Mouse (Mus musculus): ENCODE data around the gene Gba.

Gba gene

GRCm38 (mm10) chr3:89182531-89183057 lies 20.1 kb upstream of the Gba start:
- no peak for DNase-seq (ENCODE audit: low spot score in 2 of 2)

- peak; percentile 83 to 88 for DNase-seq (ENCODE audit: low spot score in 2 of 2)
Measured at GRCm38 (mm10) chr3:89183058-89183958, 19.4 kb upstream of the Gba start, which contains the start of gene Fam189b. TSS of gene Fam189b (plus strand) at chr3:89183143.

- no peak for DNase-seq (ENCODE audit: low spot score in 2 of 2)
Measured at GRCm38 (mm10) chr3:89183959-89184315, 18.8 kb upstream of the Gba start.

- DNase-seq (ENCODE audit: low spot score in 2 of 2), result no peak
Measured at GRCm38 (mm10) chr3:89187197-89187596, 15.5 kb upstream of the Gba start.

GRCm38 (mm10) chr3:89187690-89188477 lies 14.8 kb upstream of the Gba start:
- no peak for DNase-seq (ENCODE audit: low spot score in 2 of 2)

- no peak for DNase-seq (ENCODE audit: low spot score in 2 of 2)
Measured at GRCm38 (mm10) chr3:89188478-89188875, 14.3 kb upstream of the Gba start.

- DNase-seq (ENCODE audit: low spot score in 2 of 2), result no peak
Measured at GRCm38 (mm10) chr3:89190436-89190835, 12.3 kb upstream of the Gba start.

GRCm38 (mm10) chr3:89193351-89193750 lies 9.4 kb upstream of the Gba start:
- no peak for DNase-seq (ENCODE audit: low spot score in 2 of 2)

GRCm38 (mm10) chr3:89193853-89194252 lies 8.9 kb upstream of the Gba start:
- DNase-seq (ENCODE audit: low spot score in 2 of 2), result no peak

- peak; percentile 88 to 93 for DNase-seq (ENCODE audit: low spot score in 2 of 2)
Measured at GRCm38 (mm10) chr3:89195979-89196877, 6.5 kb upstream of the Gba start.

GRCm38 (mm10) chr3:89199839-89200238 lies 2.9 kb upstream of the Gba start:
- DNase-seq (ENCODE audit: low spot score in 2 of 2), result no peak

- DNase-seq (ENCODE audit: low spot score in 2 of 2), result no peak
Measured at GRCm38 (mm10) chr3:89203142-89203514, 400 bp downstream of the Gba start.

- DNase-seq (ENCODE audit: low spot score in 2 of 2), result no peak
Measured at GRCm38 (mm10) chr3:89206079-89206478, 3.4 kb downstream of the Gba start.

- no peak for DNase-seq (ENCODE audit: low spot score in 2 of 2)
Measured at GRCm38 (mm10) chr3:89206695-89207094, 4.0 kb downstream of the Gba start.

- DNase-seq (ENCODE audit: low spot score in 2 of 2), result no peak
Measured at GRCm38 (mm10) chr3:89208075-89208657, 5.4 kb downstream of the Gba start.

GRCm38 (mm10) chr3:89208736-89209135 lies 6.0 kb downstream of the Gba start:
- no peak for DNase-seq (ENCODE audit: low spot score in 2 of 2)

GRCm38 (mm10) chr3:89209731-89210130 lies 7.0 kb downstream of the Gba start:
- DNase-seq (ENCODE audit: low spot score in 2 of 2), result no peak

GRCm38 (mm10) chr3:89210162-89210561 lies 7.4 kb downstream of the Gba start:
- no peak for DNase-seq (ENCODE audit: low spot score in 2 of 2)

- DNase-seq (ENCODE audit: low spot score in 2 of 2), result no peak
Measured at GRCm38 (mm10) chr3:89210731-89211130, 8.0 kb downstream of the Gba start.

GRCm38 (mm10) chr3:89213803-89214530 lies 11.2 kb downstream of the Gba start:
- DNase-seq (ENCODE audit: low spot score in 2 of 2), result peak; percentile 93 to 96
